Mouse (Mus musculus): Measurements from ENCODE around the gene Tnrc6c. TPM values are rescaled to one million over a fixed set of nuclear protein-coding genes. Genes with fewer than 3 reads are reported as not detected.

Tnrc6c gene
- polyA plus RNA-seq, 1 experiment from 2014 or later = 24.3 TPM

- Histone ChIP-seq H3K27ac (replicated peaks) (no peak overlapping the region), H3K36me3 (no peaks in the 10 kb centered on the region), H3K4me3 (no peak overlapping the region), H3K9me3 (no peaks in the 10 kb centered on the region), H3K4me1 (peaks cover 29% of the 10 kb centered on the region), H3K9ac (replicated peaks) (no peak overlapping the region), H3K27me3 (peaks cover 49% of the 10 kb centered on the region), H3K4me2 (replicated peaks) (no peak overlapping the region)
- WGBS = 94% methylated on average over 10 of the region's 11 CpGs
- no peak for ATAC-seq (ENCODE audit: low FRiP score, low read depth)
Measured at GRCm38 (mm10) chr11:117778031-117778430, 123.9 kb downstream of the Tnrc6c start.

DNA sequence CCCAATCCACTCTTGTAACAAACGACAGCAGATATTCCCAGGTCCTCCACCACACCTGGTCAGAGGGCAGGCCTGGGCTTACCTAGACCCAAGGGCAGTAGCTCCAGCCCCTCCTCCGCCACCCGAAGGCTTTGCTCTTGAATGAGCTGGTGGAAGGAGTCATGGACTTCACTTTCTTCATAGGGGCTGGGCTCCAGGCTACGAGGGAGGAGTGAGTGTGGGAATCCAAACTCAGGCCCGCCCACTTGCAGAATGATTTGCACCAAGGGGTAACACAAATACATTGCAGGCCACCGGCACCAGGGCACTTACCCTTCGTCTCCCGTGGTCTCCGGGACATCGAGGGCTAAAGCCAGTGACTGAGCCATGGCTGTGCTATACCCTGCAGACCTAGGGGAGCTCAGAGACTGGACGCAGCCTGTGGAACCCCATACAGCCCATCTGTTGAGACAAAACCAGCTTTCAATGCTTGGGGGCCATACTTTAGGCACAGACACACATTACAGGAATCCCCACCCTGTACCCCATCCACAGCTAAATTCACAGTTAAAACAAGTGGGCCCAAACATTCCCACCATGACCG is 124.9 kb downstream of the Tnrc6c start:
- no peak overlapping the region; the same call in 1 of the 2 replicates for H3K9ac ChIP-seq (replicated peaks)
- H3K4me3 ChIP-seq = 0 out of 2 replicates have a peak overlapping the region, but pooled peaks have one; percentile 33
- peaks cover 37% of the 10 kb centered on the region for H3K4me1 ChIP-seq
- 76% methylated on average over 12 of the region's 12 CpGs for WGBS
- H3K9me3 ChIP-seq = no peaks in the 10 kb centered on the region
- H3K4me2 ChIP-seq (replicated peaks) = peak overlapping the region; percentile 51; the same call in 1 of the 2 replicates
- no peak overlapping the region; the same call in 1 of the 2 replicates for H3K27ac ChIP-seq (replicated peaks)
- H3K36me3 ChIP-seq = no peaks in the 10 kb centered on the region
- peaks cover 58% of the 10 kb centered on the region for H3K27me3 ChIP-seq
- no peak for ATAC-seq (ENCODE audit: low FRiP score, low read depth)

GRCm38 (mm10) chr11:117779434-117780198 is 125.5 kb downstream of the Tnrc6c start:
- Histone ChIP-seq H3K27ac (replicated peaks) (peak overlapping the region; percentile 50), H3K4me3 (peak overlapping the region; percentile 33), H3K27me3 (peaks cover 65% of the 10 kb centered on the region), H3K9ac (replicated peaks) (peak overlapping the region; percentile 43), H3K36me3 (no peaks in the 10 kb centered on the region), H3K9me3 (no peaks in the 10 kb centered on the region), H3K4me2 (replicated peaks) (peak overlapping the region; percentile 51), H3K4me1 (peaks cover 37% of the 10 kb centered on the region)
- WGBS = 6% methylated on average over 38 of the region's 38 CpGs
- ATAC-seq (ENCODE audit: low FRiP score, low read depth) = peak; percentile 23; the same call in 1 of the 2 replicates

- WGBS = 2% methylated on average over 17 of the region's 17 CpGs
- H3K4me2 ChIP-seq (replicated peaks) = peak overlapping the region; percentile 51
- 0 out of 2 replicates have a peak, but pooled peaks have one; percentile 24 for ATAC-seq (ENCODE audit: low FRiP score, low read depth)
- no peaks in the 10 kb centered on the region for H3K36me3 ChIP-seq
- peak overlapping the region; percentile 33 for H3K4me3 ChIP-seq
- H3K27me3 ChIP-seq = peaks cover 66% of the 10 kb centered on the region
- H3K4me1 ChIP-seq = peaks cover 37% of the 10 kb centered on the region
- H3K9ac ChIP-seq (replicated peaks) = peak overlapping the region; percentile 43
- no peaks in the 10 kb centered on the region for H3K9me3 ChIP-seq
- H3K27ac ChIP-seq (replicated peaks) = peak overlapping the region; percentile 50
Measured at GRCm38 (mm10) chr11:117780199-117780515, 126.1 kb downstream of the Tnrc6c start.

DNA sequence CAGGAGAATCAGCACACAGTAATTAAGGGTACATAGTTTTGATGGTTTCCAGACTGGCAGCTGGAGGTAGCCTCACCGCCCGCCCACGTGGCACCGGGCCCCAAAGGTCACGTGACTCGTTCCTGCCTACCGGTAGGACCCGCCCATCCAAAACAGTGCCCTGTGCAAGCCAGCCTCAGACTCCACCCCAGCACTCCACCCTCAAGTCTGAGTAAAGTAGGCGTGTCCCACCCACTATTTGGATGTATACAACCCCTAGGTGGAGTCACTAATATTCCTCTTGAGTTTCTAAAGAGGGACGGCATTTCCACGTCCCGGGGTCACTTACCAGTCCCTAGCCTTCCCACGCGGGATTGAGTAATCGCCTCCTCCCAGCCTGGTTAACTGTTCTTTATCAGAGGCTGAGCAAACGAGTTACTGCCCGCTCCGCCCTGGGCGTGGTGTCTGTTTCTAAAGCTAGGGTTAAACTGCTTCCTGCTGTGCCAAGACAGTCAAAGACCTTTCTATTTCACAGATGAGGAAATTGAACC is 126.6 kb downstream of the Tnrc6c start:
- Histone ChIP-seq H3K27me3 (peaks cover 66% of the 10 kb centered on the region), H3K27ac (replicated peaks) (0 out of 2 replicates have a peak overlapping the region, but pooled peaks have one; percentile 26), H3K4me1 (peaks cover 37% of the 10 kb centered on the region), H3K4me2 (replicated peaks) (peak overlapping the region; percentile 51), H3K9ac (replicated peaks) (no peak overlapping the region; the same call in 1 of the 2 replicates), H3K9me3 (no peaks in the 10 kb centered on the region), H3K4me3 (peak overlapping the region; percentile 33), H3K36me3 (no peaks in the 10 kb centered on the region)
- 2% methylated on average over 19 of the region's 19 CpGs for WGBS
- ATAC-seq (ENCODE audit: low FRiP score, low read depth) = no peak

DNA sequence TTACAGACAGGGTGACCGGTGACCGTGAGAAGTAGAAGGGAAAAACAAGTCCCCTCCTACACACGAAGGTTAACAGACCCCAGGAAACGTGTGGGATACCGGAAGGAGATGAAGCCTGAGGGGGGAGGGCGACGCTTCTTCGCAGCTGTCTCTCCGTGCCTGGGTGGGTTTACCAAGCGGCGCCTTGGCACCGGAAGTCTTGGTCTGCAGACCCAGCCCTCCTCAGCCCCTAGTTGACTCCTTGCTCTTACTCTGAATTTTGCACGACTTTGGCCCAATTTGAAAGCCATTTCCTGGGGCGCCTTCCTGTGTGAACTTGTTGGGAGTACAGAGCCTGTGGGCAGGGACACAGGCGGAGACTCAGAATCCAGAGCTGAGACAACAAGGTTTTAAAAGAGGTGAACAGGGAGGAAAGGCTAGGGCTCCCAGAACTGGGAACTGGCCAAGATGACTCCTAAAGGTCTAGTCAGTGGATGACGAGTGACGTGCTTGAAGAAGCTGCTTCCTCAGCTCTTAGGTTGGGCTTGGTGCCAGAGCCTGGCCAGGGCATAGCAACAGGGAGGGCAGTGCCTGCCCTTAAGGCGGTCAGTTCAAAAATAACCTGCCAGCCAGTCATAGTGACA is 127.2 kb downstream of the Tnrc6c start:
- H3K27me3 ChIP-seq = peaks cover 66% of the 10 kb centered on the region
- no peaks in the 10 kb centered on the region for H3K36me3 ChIP-seq
- H3K9me3 ChIP-seq = no peaks in the 10 kb centered on the region
- H3K4me3 ChIP-seq = peak overlapping the region; percentile 33; the same call in 1 of the 2 replicates
- no peak for ATAC-seq (ENCODE audit: low FRiP score, low read depth)
- peak overlapping the region; percentile 26; the same call in 1 of the 2 replicates for H3K27ac ChIP-seq (replicated peaks)
- H3K4me1 ChIP-seq = peaks cover 37% of the 10 kb centered on the region
- H3K9ac ChIP-seq (replicated peaks) = no peak overlapping the region
- H3K4me2 ChIP-seq (replicated peaks) = peak overlapping the region; percentile 51; the same call in 1 of the 2 replicates
- 29% methylated on average over 18 of the region's 18 CpGs for WGBS

GRCm38 (mm10) chr11:117781993-117782704 is 128.1 kb downstream of the Tnrc6c start, which contains the start of the genes Tmc8 and Tmc6:
Gene Tmc8 (plus strand): TSS chr11:117782076.
Gene Tmc6 (minus strand): TSS chr11:117782198.
- Histone ChIP-seq H3K9ac (replicated peaks) (peak within 1 kb of the TSS; percentile 39), H3K4me3 (peak within 1 kb of the TSS; percentile 33), H3K36me3 (no peaks in the 10 kb centered on the region), H3K9me3 (no peaks in the 10 kb centered on the region), H3K4me1 (peaks cover 37% of the 10 kb centered on the region), H3K4me2 (replicated peaks) (peak within 1 kb of the TSS; percentile 55), H3K27ac (replicated peaks) (peak within 1 kb of the TSS; percentile 26; the same call in 1 of the 2 replicates), H3K27me3 (peaks cover 66% of the 10 kb centered on the region)
- ATAC-seq (ENCODE audit: low FRiP score, low read depth) = no peak
- 39% methylated on average over 24 of the region's 24 CpGs for WGBS

DNA sequence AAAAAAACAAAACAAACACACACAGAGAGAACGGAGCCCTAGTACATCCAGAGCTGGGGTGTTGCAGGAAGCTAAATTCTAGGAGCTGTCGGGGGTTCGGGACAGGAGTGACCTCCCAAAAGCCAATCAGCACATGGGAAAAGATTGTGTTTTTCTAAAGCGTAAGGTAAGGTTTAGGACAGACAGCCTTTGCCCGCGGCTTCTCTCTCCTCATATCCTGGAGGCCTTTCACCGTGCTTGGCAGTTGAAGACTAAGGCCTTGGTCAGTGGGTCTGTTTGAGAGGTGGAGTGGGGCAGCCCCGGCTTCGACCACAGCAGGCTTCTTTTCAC is 128.6 kb downstream of the Tnrc6c start:
- H3K36me3 ChIP-seq = no peaks in the 10 kb centered on the region
- H3K4me3 ChIP-seq = peak overlapping the region; percentile 31
- no peak overlapping the region for H3K27ac ChIP-seq (replicated peaks)
- peaks cover 66% of the 10 kb centered on the region for H3K27me3 ChIP-seq
- no peak for ATAC-seq (ENCODE audit: low FRiP score, low read depth)
- H3K4me2 ChIP-seq (replicated peaks) = peak overlapping the region; percentile 55
- H3K4me1 ChIP-seq = peaks cover 37% of the 10 kb centered on the region
- WGBS = 41% methylated on average over 9 of the region's 9 CpGs
- H3K9me3 ChIP-seq = no peaks in the 10 kb centered on the region
- peak overlapping the region; percentile 39; the same call in 1 of the 2 replicates for H3K9ac ChIP-seq (replicated peaks)

DNA sequence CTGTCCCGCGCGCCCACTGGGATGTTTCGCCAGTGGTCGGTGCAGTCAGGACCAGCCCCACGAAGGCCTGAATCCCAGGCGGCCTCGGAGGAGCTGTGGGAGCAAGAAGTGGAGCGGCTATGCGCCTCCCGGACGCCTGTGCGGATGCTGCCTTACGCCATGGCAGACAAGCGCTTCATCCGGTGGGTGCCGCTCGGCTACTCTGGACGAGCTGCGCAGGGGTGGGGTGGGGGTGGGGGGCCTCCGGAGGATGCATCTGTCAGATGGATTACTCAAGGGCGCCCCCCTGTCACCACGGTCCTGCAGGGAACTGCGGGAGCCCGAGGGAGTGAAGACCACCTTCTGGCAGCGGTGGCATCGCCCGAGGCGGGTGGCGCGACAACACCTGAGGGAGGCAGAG is 129.0 kb downstream of the Tnrc6c start:
- no peak for ATAC-seq (ENCODE audit: low FRiP score, low read depth)
- peaks cover 37% of the 10 kb centered on the region for H3K4me1 ChIP-seq

GRCm38 (mm10) chr11:117783683-117784309 is 129.7 kb downstream of the Tnrc6c start:
- Histone ChIP-seq H3K4me1 (peaks cover 37% of the 10 kb centered on the region), H3K36me3 (no peaks in the 10 kb centered on the region), H3K27ac (replicated peaks) (no peak overlapping the region), H3K9ac (replicated peaks) (peak overlapping the region; percentile 39), H3K4me2 (replicated peaks) (peak overlapping the region; percentile 55), H3K9me3 (no peaks in the 10 kb centered on the region), H3K4me3 (no peak overlapping the region), H3K27me3 (peaks cover 56% of the 10 kb centered on the region)
- no peak for ATAC-seq (ENCODE audit: low FRiP score, low read depth)
- 28% methylated on average over 10 of the region's 10 CpGs for WGBS

More for the DNA sequence above, 129.0 kb downstream of the Tnrc6c start:
- H3K27me3 ChIP-seq = peaks cover 62% of the 10 kb centered on the region
- peak overlapping the region; percentile 31 for H3K4me3 ChIP-seq
- no peaks in the 10 kb centered on the region for H3K9me3 ChIP-seq
- no peaks in the 10 kb centered on the region for H3K36me3 ChIP-seq
- WGBS = 3% methylated on average over 31 of the region's 31 CpGs
- peak overlapping the region; percentile 39 for H3K9ac ChIP-seq (replicated peaks)
- peak overlapping the region; percentile 55 for H3K4me2 ChIP-seq (replicated peaks)
- H3K27ac ChIP-seq (replicated peaks) = no peak overlapping the region

DNA sequence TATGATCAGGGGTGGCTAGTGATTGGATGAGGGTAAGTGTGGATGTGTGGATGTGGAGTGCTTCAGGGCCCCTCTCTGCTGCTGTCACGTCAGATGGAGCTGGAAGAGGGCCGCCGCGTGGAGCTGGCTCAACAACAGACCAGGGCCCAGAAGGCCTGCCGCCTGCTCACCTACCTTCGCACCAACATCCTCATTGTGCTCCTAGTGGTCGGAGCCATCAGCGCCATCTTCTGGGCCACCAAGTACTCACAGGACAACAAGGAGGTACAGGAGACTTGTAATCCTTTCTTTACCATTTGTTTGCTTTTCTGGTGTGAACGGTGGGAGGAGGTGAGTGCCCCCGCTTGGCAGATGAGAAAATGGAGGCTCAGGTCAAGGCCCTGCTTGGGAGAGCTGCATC is 132.2 kb downstream of the Tnrc6c start:
- Histone ChIP-seq H3K36me3 (no peaks in the 10 kb centered on the region), H3K9me3 (no peaks in the 10 kb centered on the region), H3K4me3 (no peak overlapping the region), H3K27me3 (peaks cover 51% of the 10 kb centered on the region), H3K9ac (replicated peaks) (no peak overlapping the region), H3K4me1 (peaks cover 20% of the 10 kb centered on the region), H3K27ac (replicated peaks) (no peak overlapping the region), H3K4me2 (replicated peaks) (no peak overlapping the region)
- WGBS = 8% methylated on average over 10 of the region's 10 CpGs
- ATAC-seq (ENCODE audit: low FRiP score, low read depth) = no peak

Data from midbrain, embryonic 12.5 days (tissue).